Mouse (Mus musculus) myocyte (in vitro differentiated cells): ENCODE measurements around the gene 2310022A10Rik. TPM values are rescaled to one million over a fixed set of nuclear protein-coding genes. Genes with fewer than 3 reads are reported as not detected.

ENCODE experiments used
- H3K27me3 ChIP-seq: one replicate; pipeline ENCODE4 v1.6.1; 2011; ENCODE audit not compliant: control insufficient read depth, insufficient read depth, insufficient read length
- H3K36me3 ChIP-seq: one replicate; pipeline ENCODE4 v1.6.1; 2011; ENCODE audit not compliant: control insufficient read depth, insufficient read depth
- H3K4me2 ChIP-seq: one replicate; pipeline ENCODE4 v1.6.1; 2011; ENCODE audit warnings: low read depth, control low read depth
- H3K4me3 ChIP-seq: one replicate; pipeline ENCODE4 v1.5.1; 2011; ENCODE audit warnings: mild to moderate bottlenecking, control low read depth, moderate library complexity
- H3K79me2 ChIP-seq: one replicate; pipeline ENCODE4 v1.6.1; 2011; ENCODE audit not compliant: control insufficient read depth, insufficient read depth
- H3ac ChIP-seq: one replicate; pipeline ENCODE4 v1.6.1; 2011; ENCODE audit not compliant: control insufficient read depth, insufficient read length
- CEBPB ChIP-seq: IDR thresholded peaks from 2 replicates; pipeline ENCODE4 v1.6.1; 2011; ENCODE audit warnings: mild to moderate bottlenecking, moderate library complexity; ENCODE audit not compliant: poor library complexity, insufficient read depth, severe bottlenecking
- E2F4 ChIP-seq: IDR thresholded peaks from one replicate; pipeline ENCODE4 v1.6.1; 2011; ENCODE audit warnings: mild to moderate bottlenecking, control low read depth, moderate library complexity; ENCODE audit not compliant: insufficient read depth
- MAX ChIP-seq: IDR thresholded peaks from one replicate; pipeline ENCODE4 v1.6.1; 2011; ENCODE audit warnings: low read depth, mild to moderate bottlenecking, control low read depth
- MYOD1 ChIP-seq, 3 experiments: IDR thresholded peaks; one replicate each; pipeline ENCODE4 v1.6.1; 2011; ENCODE audit warnings: control low read depth in 2 of 3, low read depth in 2 of 3, mild to moderate bottlenecking in 2 of 3, moderate library complexity in 1 of 3; ENCODE audit not compliant: insufficient read length in 2 of 3, control insufficient read depth in 1 of 3
- MYOG ChIP-seq, 3 experiments: IDR thresholded peaks; one replicate each; pipeline ENCODE4 v1.6.1; 2011; ENCODE audit warnings: control low read depth in 2 of 3, low read depth in 2 of 3, mild to moderate bottlenecking in 2 of 3; ENCODE audit not compliant: insufficient read length in 2 of 3, control insufficient read depth in 1 of 3, insufficient read depth in 1 of 3
- POLR2A ChIP-seq: IDR thresholded peaks from one replicate; pipeline ENCODE4 v1.6.1; 2011; ENCODE audit warnings: low read depth, mild to moderate bottlenecking, control low read depth, moderate library complexity; ENCODE audit not compliant: insufficient read length
- POLR2AphosphoS2 ChIP-seq: IDR thresholded peaks from one replicate; pipeline ENCODE4 v1.6.1; 2011; ENCODE audit warnings: low read depth, control low read depth; ENCODE audit not compliant: insufficient read length
- REST ChIP-seq: IDR thresholded peaks from one replicate; pipeline ENCODE4 v1.6.1; 2011; ENCODE audit warnings: mild to moderate bottlenecking, control low read depth, moderate library complexity; ENCODE audit not compliant: insufficient read depth, insufficient read length
- SRF ChIP-seq: IDR thresholded peaks from one replicate; pipeline ENCODE4 v1.6.1; 2011; ENCODE audit warnings: low read depth; ENCODE audit not compliant: control insufficient read depth, insufficient read length
- TCF12 ChIP-seq: IDR thresholded peaks from one replicate; pipeline ENCODE4 v1.6.1; 2011; ENCODE audit warnings: mild to moderate bottlenecking, control low read depth; ENCODE audit not compliant: poor library complexity, insufficient read depth, severe bottlenecking
- TCF3 ChIP-seq: IDR thresholded peaks from one replicate; pipeline ENCODE4 v1.6.1; 2011; ENCODE audit warnings: low read depth, control low read depth; ENCODE audit not compliant: insufficient read length
- USF1 ChIP-seq: IDR thresholded peaks from one replicate; pipeline ENCODE4 v1.6.1; 2011; ENCODE audit warnings: low read depth, mild to moderate bottlenecking, control low read depth, moderate library complexity
- polyA plus RNA-seq: library from polyadenylated mRNA; unstranded; fragments of >200 nt; fragmentation: generic; extraction: Trizol; gene quantifications from one replicate; pipeline ENCODE4 v1.2.1, GENCODE M21; 2012; ENCODE audit warnings: missing spikeins

The 2310022A10Rik gene
- polyA plus RNA-seq, 1 experiment = 35.5 TPM

DNA sequence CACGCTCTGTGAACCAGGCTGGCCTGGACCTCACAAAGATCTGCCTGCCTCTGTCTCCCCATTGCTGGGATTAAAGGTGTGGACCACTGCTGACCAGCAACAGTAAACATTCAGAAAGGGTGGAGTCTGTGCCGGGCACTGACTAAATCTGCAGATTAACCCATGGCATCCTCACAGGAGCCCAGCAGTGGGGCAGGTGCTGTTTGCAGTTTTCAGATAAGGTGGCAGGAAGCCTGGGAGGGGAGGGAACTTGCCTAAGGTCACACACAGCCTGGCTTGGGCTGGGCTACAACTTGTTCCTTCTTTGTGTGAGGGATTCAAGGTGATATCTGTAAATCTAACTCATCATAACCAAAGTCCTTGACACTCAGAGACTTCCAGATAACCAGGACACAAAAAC lies 12.5 kb upstream of the 2310022A10Rik start:
- H3ac ChIP-seq = no peak overlapping the region
- no peak overlapping the region for H3K4me3 ChIP-seq
- TF ChIP-seq MYOD1 (IDR thresholded peaks at IDR 0.05; ENCODE audit: control insufficient read depth in 1 of 3, insufficient read length in 2 of 3, low read depth in 2 of 3) = no peak
- no peak for TF ChIP-seq CEBPB
- no peak for TF ChIP-seq MAX
- no peak for TF ChIP-seq TCF3
- no peak for TF ChIP-seq SRF
- H3K27me3 ChIP-seq = no peaks in the 10 kb centered on the region
- no peaks in the 10 kb centered on the region for H3K36me3 ChIP-seq
- no peak overlapping the region for H3K4me2 ChIP-seq
- no peaks in the 10 kb centered on the region for H3K79me2 ChIP-seq

DNA sequence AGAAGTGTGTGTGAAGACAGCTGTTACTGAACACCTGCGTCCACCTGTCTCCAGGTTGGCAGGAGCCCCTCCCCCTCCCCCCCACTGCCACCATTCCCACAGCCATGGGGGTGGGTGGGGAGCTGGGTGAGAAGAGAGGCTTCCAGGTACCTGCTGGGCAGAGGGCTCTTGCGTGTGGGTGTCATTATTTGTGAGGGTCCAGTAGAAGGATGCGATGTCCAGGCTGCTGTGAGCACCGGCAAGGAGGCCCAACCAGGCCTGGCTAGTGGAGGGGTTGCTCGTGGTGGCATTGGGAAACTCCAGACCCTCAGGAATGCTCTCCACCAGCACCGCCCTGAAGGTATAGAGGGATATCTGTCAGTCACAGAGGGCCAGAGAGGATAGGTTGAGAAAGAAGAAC lies 12.1 kb upstream of the 2310022A10Rik start:
- Histone ChIP-seq H3K36me3 (no peaks in the 10 kb centered on the region), H3K27me3 (no peaks in the 10 kb centered on the region), H3ac (no peak overlapping the region), H3K79me2 (no peaks in the 10 kb centered on the region), H3K4me2 (no peak overlapping the region), H3K4me3 (no peak overlapping the region)
- TF ChIP-seq USF1 (no peak), MAX (no peak), TCF3 (no peak), REST (no peak)

DNA sequence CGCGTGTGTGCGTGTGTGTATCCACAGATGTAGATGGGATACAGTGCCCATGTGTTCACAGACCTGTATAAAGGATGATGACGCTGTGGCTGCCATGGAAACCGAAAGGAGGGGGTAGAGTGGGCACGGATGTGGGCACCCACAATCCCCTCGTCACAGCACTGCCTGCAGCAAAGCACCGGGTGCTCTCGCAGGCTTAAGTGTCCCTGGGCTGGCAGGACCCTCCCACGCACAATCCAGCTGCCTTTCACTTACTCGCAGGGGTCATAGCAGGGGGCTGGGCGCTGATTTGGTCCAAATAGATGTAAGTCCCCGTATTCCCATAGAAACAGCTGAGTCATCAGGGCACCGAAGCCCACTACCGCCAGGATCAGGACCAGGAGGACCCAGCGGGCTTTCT lies 11.6 kb upstream of the 2310022A10Rik start:
- peak overlapping the region; percentile 93 for H3K4me2 ChIP-seq
- peak overlapping the region; percentile 44 for H3K4me3 ChIP-seq
- H3ac ChIP-seq = no peak overlapping the region
- no peaks in the 10 kb centered on the region for H3K79me2 ChIP-seq
- H3K36me3 ChIP-seq = no peaks in the 10 kb centered on the region
- no peaks in the 10 kb centered on the region for H3K27me3 ChIP-seq
- TF ChIP-seq SRF = no peak
- no peak for TF ChIP-seq USF1
- no peak for TF ChIP-seq E2F4
- no peak for TF ChIP-seq MYOG (IDR thresholded peaks at IDR 0.05; ENCODE audit: control insufficient read depth in 1 of 3, insufficient read depth in 1 of 3, insufficient read length in 2 of 3, low read depth in 2 of 3)
- TF ChIP-seq POLR2A = no peak
- no peak for TF ChIP-seq TCF3
- TF ChIP-seq POLR2AphosphoS2 = no peak
- no peak for TF ChIP-seq MAX
- TF ChIP-seq CEBPB = no peak

DNA sequence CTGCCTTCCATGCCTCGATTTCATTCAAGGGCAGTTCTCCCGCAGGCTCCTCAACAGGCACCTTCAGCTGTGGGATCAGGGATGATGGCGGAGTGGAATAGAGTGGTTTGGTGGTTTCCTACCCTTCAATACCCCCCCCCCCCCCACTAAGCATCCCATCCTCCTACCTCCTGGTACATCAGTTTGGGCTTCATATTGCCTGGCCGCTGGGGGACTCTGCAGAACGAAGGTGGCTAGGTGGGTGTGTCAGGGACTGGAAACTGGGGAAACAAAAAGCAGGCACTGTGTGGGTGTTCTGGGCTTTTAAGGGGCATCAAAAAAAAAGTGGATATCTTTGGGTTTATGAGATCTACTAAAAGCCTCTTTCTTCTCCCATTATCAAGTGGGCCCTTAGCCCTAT lies 11.1 kb upstream of the 2310022A10Rik start:
- peak overlapping the region; percentile 44 for H3K4me3 ChIP-seq
- TF ChIP-seq TCF12 (no peak), POLR2AphosphoS2 (no peak), E2F4 (no peak), SRF (no peak), REST (no peak), POLR2A (no peak), MYOG (IDR thresholded peaks at IDR 0.05; ENCODE audit: control insufficient read depth in 1 of 3, insufficient read depth in 1 of 3, insufficient read length in 2 of 3, low read depth in 2 of 3) (no peak), CEBPB (no peak), USF1 (no peak), TCF3 (no peak), MAX (no peak), MYOD1 (IDR thresholded peaks at IDR 0.05; ENCODE audit: control insufficient read depth in 1 of 3, insufficient read length in 2 of 3, low read depth in 2 of 3) (no peak)
- no peaks in the 10 kb centered on the region for H3K36me3 ChIP-seq

DNA sequence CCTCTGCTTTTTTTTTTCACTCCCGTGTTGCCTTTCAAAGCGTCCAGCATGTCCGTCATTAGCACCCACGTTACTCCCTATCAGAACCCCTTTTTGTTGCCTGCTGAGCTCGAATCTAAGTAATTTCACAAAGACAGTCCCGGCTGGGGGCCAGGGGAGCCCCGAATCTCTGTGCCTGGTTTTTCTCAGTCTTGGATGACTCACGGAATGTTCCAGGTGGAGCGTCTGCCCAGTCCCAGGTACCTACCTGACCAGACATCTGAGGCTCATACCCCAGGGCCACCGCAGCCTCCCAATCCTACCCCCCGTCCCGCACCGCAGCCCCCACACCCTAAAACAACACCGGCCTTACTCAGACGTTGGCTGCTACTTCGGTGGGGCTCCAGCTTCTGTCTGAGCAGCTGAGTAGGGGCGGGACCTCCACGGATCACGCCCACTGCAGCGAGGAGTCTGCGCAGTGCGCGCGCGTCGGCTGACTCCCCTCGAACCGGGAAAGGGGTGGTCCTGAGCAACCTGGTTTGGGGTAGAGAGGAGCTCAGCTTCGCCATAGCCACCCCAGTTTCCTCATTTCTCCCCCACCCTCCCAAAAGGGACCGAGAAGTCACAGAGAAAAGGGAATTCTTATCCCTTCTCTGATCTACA lies 10.5 kb upstream of the 2310022A10Rik start:
- peak overlapping the region; percentile 44 for H3K4me3 ChIP-seq
- no peaks in the 10 kb centered on the region for H3K27me3 ChIP-seq
- H3K4me2 ChIP-seq = peak overlapping the region; percentile 93
- no peaks in the 10 kb centered on the region for H3K79me2 ChIP-seq
- peak overlapping the region; percentile 15 for H3ac ChIP-seq
- no peaks in the 10 kb centered on the region for H3K36me3 ChIP-seq
- no peak for TF ChIP-seq CEBPB
- no peak for TF ChIP-seq REST
- TF ChIP-seq USF1 = no peak
- TF ChIP-seq POLR2A = peak; percentile 85
- no peak for TF ChIP-seq E2F4
- peak in 1 of 3 experiments; percentile 33 for TF ChIP-seq MYOD1 (IDR thresholded peaks at IDR 0.05; ENCODE audit: control insufficient read depth in 1 of 3, insufficient read length in 2 of 3, low read depth in 2 of 3)
- no peak for TF ChIP-seq MAX
- no peak for TF ChIP-seq TCF12
- no peak for TF ChIP-seq SRF
- TF ChIP-seq POLR2AphosphoS2 = peak; percentile 95
- no peak for TF ChIP-seq TCF3
- peak in 2 of 3 experiments; percentile 32 to 54 for TF ChIP-seq MYOG (IDR thresholded peaks at IDR 0.05; ENCODE audit: control insufficient read depth in 1 of 3, insufficient read depth in 1 of 3, insufficient read length in 2 of 3, low read depth in 2 of 3)

More for the DNA sequence above, 11.1 kb upstream of the 2310022A10Rik start:
- Histone ChIP-seq H3ac (peak overlapping the region; percentile 15), H3K4me2 (peak overlapping the region; percentile 93), H3K79me2 (no peaks in the 10 kb centered on the region), H3K27me3 (no peaks in the 10 kb centered on the region)
